Mouse (Mus musculus) MEL (cell line): Measurements from ENCODE around the gene Spon2. TPM values are rescaled to one million over a fixed set of nuclear protein-coding genes. Genes with fewer than 3 reads are reported as not detected.

Experiments used
- CHD1 ChIP-seq: IDR thresholded peaks from 2 replicates; pipeline ENCODE4 v1.6.1; 2012; ENCODE audit warnings: low read depth, mild to moderate bottlenecking, inconsistent platforms, low read length, improper control_type of control experiment
- GABPA ChIP-seq: IDR thresholded peaks from 2 replicates; pipeline ENCODE4 v1.6.1; 2012; ENCODE audit warnings: low read depth, mild to moderate bottlenecking, inconsistent platforms, low read length, improper control_type of control experiment, moderate library complexity
- polyA plus RNA-seq, 2 experiments: library from polyadenylated mRNA; stranded (reverse) in 1 of 2; unstranded in 1 of 2; fragments of >175 nt in 1 of 2; fragments of >200 nt in 1 of 2; gene quantifications; 2 replicates each; pipeline versions ENCODE4 v1.2.1 to v1.2.4; 2012; ENCODE audit warnings: low replicate concordance in 2 of 2, low read depth in 1 of 2; ENCODE audit not compliant: insufficient read length in 2 of 2, insufficient read depth in 1 of 2, missing spikeins in 1 of 2
- total RNA-seq: library from RNA; depleted of rRNA; stranded (reverse); fragments of 300-350 nt; gene quantifications from 2 replicates; pipeline ENCODE4 v1.2.3, GENCODE M21; 2012; rRNA removed

Spon2 gene
- total and polyA plus RNA-seq, 3 experiments = 2.6 to 3.1 TPM; not detected in 1

- TF ChIP-seq GABPA = no peak
- TF ChIP-seq CHD1 = no peak
Observed at GRCm38 (mm10) chr5:33193567-33193966, 24.7 kb downstream of the Spon2 start (continued).

Other genes starting within 250 kb of the Spon2 start
- gene Ywhah, start 199.6 kb downstream of the Spon2 start, total RNA-seq = 80.0 and 91.5 TPM in 2 replicates
- gene Ywhah, start 199.6 kb downstream of the Spon2 start, polyA plus RNA-seq = 100 to 1,000 TPM in 1 of 2 experiments, not detected in 1; 312 TPM
- gene Slc5a1, start 114.2 kb downstream of the Spon2 start, total RNA-seq = not detected in 2 replicates
- gene Slc5a1, start 114.2 kb downstream of the Spon2 start, polyA plus RNA-seq = not detected
- 413 and 443 TPM in 2 replicates for gene Ctbp1, start 56.5 kb upstream of the Spon2 start, total RNA-seq
- 100 to 1,000 TPM; 353 to 595 TPM for gene Ctbp1, start 56.5 kb upstream of the Spon2 start, polyA plus RNA-seq
- 140 and 151 TPM in 2 replicates for gene Maea, start 117.1 kb upstream of the Spon2 start, total RNA-seq
- 100 to 1,000 TPM in 1 of 2 experiments, not detected in 1; 224 TPM for gene Maea, start 117.1 kb upstream of the Spon2 start, polyA plus RNA-seq
- 4.7 and 6.3 TPM in 2 replicates for gene Uvssa, start 160.1 kb upstream of the Spon2 start, total RNA-seq
- 10 to 100 TPM in 1 of 2 experiments, not detected in 1; 10.6 TPM for gene Uvssa, start 160.1 kb upstream of the Spon2 start, polyA plus RNA-seq
- not detected in 2 replicates for gene Nkx1-1, start 215.5 kb upstream of the Spon2 start, total RNA-seq
- not detected for gene Nkx1-1, start 215.5 kb upstream of the Spon2 start, polyA plus RNA-seq